Mouse (Mus musculus): ENCODE data around the gene 4930432M17Rik.

DNA sequence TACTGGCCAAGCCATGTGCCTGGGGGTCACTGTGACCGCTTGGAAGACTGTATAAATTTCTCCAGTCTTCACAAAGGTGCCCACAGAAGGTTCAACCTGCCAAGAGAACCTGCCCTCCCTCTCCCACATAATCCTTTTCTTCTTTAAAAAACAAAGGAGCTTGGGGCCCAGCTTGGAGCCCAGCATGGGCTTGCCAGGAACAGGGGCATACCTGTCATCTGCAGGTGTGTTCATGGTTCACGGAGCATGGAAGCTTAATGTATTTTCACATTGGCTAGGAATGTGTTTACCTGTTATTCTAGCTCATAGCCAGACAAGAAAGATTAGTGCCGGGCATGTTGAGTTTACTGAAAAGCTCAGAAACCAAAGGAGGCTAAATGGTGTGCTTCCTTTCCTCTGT lies 32.3 kb upstream of the 4930432M17Rik start:
- TF ChIP-seq CTCF (IDR thresholded peaks at IDR 0.05; ENCODE audit: low read depth, low read length) (no peak), GATA2 (IDR thresholded peaks at IDR 0.05; ENCODE audit: borderline replicate concordance, low read depth, low read length) (no peak), TAL1 (conservative IDR thresholded peaks at IDR 0.05; ENCODE audit: low read depth, low read length) (no peak)

Data from G1E (cell line).